Mouse (Mus musculus) midbrain, embryonic 11.5 days (tissue): ENCODE data around the gene Rps17. TPM values are rescaled to one million over a fixed set of nuclear protein-coding genes. Genes with fewer than 3 reads are reported as not detected.

Experiments used
- ATAC-seq: fragments of 200-750 bp; cut with Nextera tagmentation; 2 replicates; pipeline ENCODE4 v1.8.0; 2017; ENCODE audit warnings: moderate TSS enrichment, moderate library complexity; ENCODE audit not compliant: low FRiP score
- DNase-seq: peaks from one replicate; pipeline ENCODE4 v3.0.0; 2015; ENCODE audit warnings: low spot score; ENCODE audit errors: missing footprints
- H3K27ac ChIP-seq: fragments of 300-500 bp; sonication (generic); 2 replicates; pipeline ENCODE4 v1.5.1; 2014; ENCODE audit warnings: low read depth, low read length
- H3K27me3 ChIP-seq: fragments of 300-500 bp; sonication (generic); 2 replicates; pipeline ENCODE4 v1.6.1; 2014; ENCODE audit warnings: mild to moderate bottlenecking, low read length, moderate library complexity, mixed read lengths; ENCODE audit not compliant: control insufficient read depth, insufficient read depth
- H3K36me3 ChIP-seq: fragments of 300-500 bp; sonication (generic); 2 replicates; pipeline ENCODE4 v1.6.1; 2014; ENCODE audit warnings: mild to moderate bottlenecking, low read length, moderate library complexity, mixed read lengths; ENCODE audit not compliant: control insufficient read depth, insufficient read depth
- H3K4me1 ChIP-seq: fragments of 300-500 bp; sonication (generic); 2 replicates; pipeline ENCODE4 v1.6.1; 2014; ENCODE audit warnings: low read length; ENCODE audit not compliant: control insufficient read depth, insufficient read depth
- H3K4me2 ChIP-seq: fragments of 300-500 bp; sonication (generic); 2 replicates; pipeline ENCODE4 v1.6.1; 2014; ENCODE audit warnings: mild to moderate bottlenecking, moderate library complexity
- H3K4me3 ChIP-seq: fragments of 300-500 bp; sonication (generic); 2 replicates; pipeline ENCODE4 v1.5.1; 2014; ENCODE audit warnings: low read depth, low read length
- H3K9ac ChIP-seq: fragments of 300-500 bp; sonication (generic); 2 replicates; pipeline ENCODE4 v1.6.1; 2014; ENCODE audit warnings: low read length
- H3K9me3 ChIP-seq: fragments of 300-500 bp; sonication (generic); 2 replicates; pipeline ENCODE4 v1.6.1; 2016; ENCODE audit warnings: low read length; ENCODE audit not compliant: control insufficient read depth
- WGBS: fragments of 180-500 bp; shearing (Covaris S2); extraction: QIAGEN DNeasy Blood & Tissue Kit; methylation state at CpG from one replicate; pipeline ENCODE4 v1.1.7; 2014; 5-methylcytosine and 5-hydroxymethylcytosine counted together
- polyA plus RNA-seq: library from polyadenylated mRNA; unstranded; fragments of >200 nt; fragmentation: Nextera tagmentation; extraction: Ambion mirVana; gene quantifications from 2 replicates; pipeline ENCODE4 v1.2.1, GENCODE M21; 2014

The Rps17 gene
- polyA plus RNA-seq, 1 experiment from 2014 or later: 1,155 TPM

GRCm38 (mm10) chr7:81337785-81338521, 7.1 kb downstream of the Rps17 start:
- H3K4me3 ChIP-seq: no peak overlapping the region
- no peaks in the 10 kb centered on the region for H3K9me3 ChIP-seq
- H3K4me2 ChIP-seq: no peak overlapping the region
- no peaks in the 10 kb centered on the region for H3K27me3 ChIP-seq
- H3K9ac ChIP-seq: no peak overlapping the region
- ATAC-seq (no peak), DNase-seq (peak; percentile 45)
- 97% methylated on average over 21 of the region's 21 CpGs for WGBS
- H3K36me3 ChIP-seq: peaks cover 16% of the 10 kb centered on the region; the same call in 1 of the 2 replicates
- no peak overlapping the region for H3K27ac ChIP-seq
- H3K4me1 ChIP-seq: peaks cover 14% of the 10 kb centered on the region

GRCm38 (mm10) chr7:81336432-81336786, 8.6 kb downstream of the Rps17 start:
- 32% methylated on average over 8 of the region's 8 CpGs for WGBS
- no peak for ATAC-seq

GRCm38 (mm10) chr7:81335705-81336431, 9.2 kb downstream of the Rps17 start:
- peak; percentile 92 for DNase-seq
- H3K4me3 ChIP-seq: no peak overlapping the region
- H3K36me3 ChIP-seq: peaks cover 15% of the 10 kb centered on the region; the same call in 1 of the 2 replicates
- no peaks in the 10 kb centered on the region for H3K9me3 ChIP-seq
- H3K27me3 ChIP-seq: no peaks in the 10 kb centered on the region
- H3K4me1 ChIP-seq: peaks cover 15% of the 10 kb centered on the region
- peak overlapping the region; percentile 79 for H3K27ac ChIP-seq
- ATAC-seq: peak; percentile 67
- 46% methylated on average over 18 of the region's 18 CpGs for WGBS
- H3K9ac ChIP-seq: peak overlapping the region; percentile 54
- peak overlapping the region; percentile 22; the same call in 1 of the 2 replicates for H3K4me2 ChIP-seq

More at GRCm38 (mm10) chr7:81336432-81336786, 8.6 kb downstream of the Rps17 start:
- H3K9me3 ChIP-seq: no peaks in the 10 kb centered on the region
- H3K4me1 ChIP-seq: peaks cover 13% of the 10 kb centered on the region
- peak overlapping the region; percentile 54; the same call in 1 of the 2 replicates for H3K9ac ChIP-seq
- H3K36me3 ChIP-seq: peaks cover 17% of the 10 kb centered on the region; the same call in 1 of the 2 replicates
- peak; percentile 93 for DNase-seq
- H3K4me3 ChIP-seq: no peak overlapping the region
- H3K4me2 ChIP-seq: peak overlapping the region; percentile 22; the same call in 1 of the 2 replicates
- H3K27ac ChIP-seq: peak overlapping the region; percentile 79; the same call in 1 of the 2 replicates
- no peaks in the 10 kb centered on the region for H3K27me3 ChIP-seq

DNA sequence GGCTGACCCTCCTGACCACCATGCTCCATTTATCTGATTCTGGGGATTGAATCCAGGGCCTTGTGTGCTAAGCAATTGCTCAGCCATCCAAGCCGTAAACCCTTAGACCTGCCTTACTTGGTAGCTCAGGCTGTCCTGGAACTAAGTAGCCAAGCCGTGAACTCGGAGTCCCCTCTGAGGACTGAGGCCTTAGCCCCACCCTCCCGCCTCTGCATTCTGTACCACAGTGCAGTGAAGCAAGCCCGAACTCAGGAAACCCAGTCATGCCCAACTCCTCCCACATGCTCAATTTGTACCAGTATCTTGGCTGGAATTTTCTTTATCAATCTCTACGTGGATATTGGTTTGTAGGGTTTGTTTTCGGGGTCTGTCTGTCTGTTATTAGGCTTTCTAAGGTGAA, 13.2 kb downstream of the Rps17 start:
- 80% methylated on average over 7 of the region's 7 CpGs for WGBS

DNA sequence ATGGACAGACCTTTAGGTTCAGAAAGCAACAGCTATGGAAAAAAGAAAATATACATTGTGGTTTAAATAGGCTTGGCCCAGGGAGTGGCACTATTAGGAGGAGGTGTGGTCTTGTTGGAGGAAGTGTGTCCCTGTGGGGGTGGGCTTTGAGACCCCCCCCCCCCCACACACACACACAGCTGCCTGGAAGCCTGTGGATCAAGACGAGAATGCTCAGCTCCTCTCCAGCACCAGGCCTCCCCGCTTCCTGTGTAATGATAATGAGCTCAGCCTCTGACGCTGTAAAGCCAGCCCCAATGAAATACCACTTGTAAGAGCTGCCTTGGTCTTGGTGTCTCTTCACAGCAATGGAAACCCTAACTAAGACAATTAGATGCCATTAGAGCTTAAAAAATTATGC, 14.3 kb downstream of the Rps17 start:
- DNase-seq: peak; percentile 82
- whole genome bisulfite sequencing: 12% methylated on average over 3 of the region's 3 CpGs
- no peak overlapping the region for H3K9ac ChIP-seq

More for the DNA sequence above, 13.2 kb downstream of the Rps17 start:
- Histone ChIP-seq H3K27me3 (no peaks in the 10 kb centered on the region), H3K9me3 (no peaks in the 10 kb centered on the region), H3K4me2 (no peak overlapping the region), H3K4me1 (peaks cover 17% of the 10 kb centered on the region), H3K27ac (no peak overlapping the region), H3K4me3 (no peak overlapping the region), H3K36me3 (0 out of 2 replicates have a peak, but pooled peaks cover 4% of the 10 kb centered on the region), H3K9ac (no peak overlapping the region)
- ATAC-seq (0 out of 2 replicates have a peak, but pooled peaks have one; percentile 31), DNase-seq (peak; percentile 72)

DNA sequence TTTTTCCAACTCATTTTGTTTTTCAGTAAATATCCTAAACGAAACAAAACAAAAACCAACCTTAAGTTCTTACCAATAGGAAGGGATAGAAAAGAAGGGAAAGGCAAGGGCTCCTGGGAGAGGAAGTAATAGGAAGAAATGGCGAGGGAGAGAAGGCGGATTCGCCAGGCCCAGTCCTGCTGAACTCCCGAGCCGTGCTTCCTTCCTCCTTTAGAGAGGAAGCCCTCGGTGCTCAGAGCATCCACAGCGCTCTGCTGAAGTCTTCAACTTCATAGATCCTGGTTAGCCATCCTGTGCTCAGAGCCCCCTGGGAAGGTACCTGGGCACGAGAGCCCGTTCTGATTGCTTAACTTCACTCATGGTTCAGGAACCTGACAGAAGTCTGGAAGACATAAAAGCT, 17.4 kb downstream of the Rps17 start:
- 0 out of 2 replicates have a peak, but pooled peaks cover 3% of the 10 kb centered on the region for H3K36me3 ChIP-seq
- no peak overlapping the region for H3K4me2 ChIP-seq
- no peak overlapping the region for H3K27ac ChIP-seq
- H3K4me3 ChIP-seq: no peak overlapping the region
- peaks cover 6% of the 10 kb centered on the region; the same call in 1 of the 2 replicates for H3K4me1 ChIP-seq
- no peaks in the 10 kb centered on the region for H3K9me3 ChIP-seq
- 79% methylated on average over 10 of the region's 10 CpGs for whole genome bisulfite sequencing
- DNase-seq (peak; percentile 82), ATAC-seq (no peak)
- no peaks in the 10 kb centered on the region for H3K27me3 ChIP-seq
- no peak overlapping the region for H3K9ac ChIP-seq

More for the DNA sequence above, 14.3 kb downstream of the Rps17 start:
- Histone ChIP-seq H3K9me3 (no peaks in the 10 kb centered on the region), H3K4me3 (no peak overlapping the region), H3K4me2 (no peak overlapping the region), H3K27me3 (no peaks in the 10 kb centered on the region), H3K27ac (peak overlapping the region; percentile 22; the same call in 1 of the 2 replicates), H3K36me3 (0 out of 2 replicates have a peak, but pooled peaks cover 4% of the 10 kb centered on the region), H3K4me1 (peaks cover 12% of the 10 kb centered on the region; the same call in 1 of the 2 replicates)
- peak; percentile 45; the same call in 1 of the 2 replicates for ATAC-seq

GRCm38 (mm10) chr7:81326859-81327258, 18.2 kb downstream of the Rps17 start:
- no peak for ATAC-seq

DNA sequence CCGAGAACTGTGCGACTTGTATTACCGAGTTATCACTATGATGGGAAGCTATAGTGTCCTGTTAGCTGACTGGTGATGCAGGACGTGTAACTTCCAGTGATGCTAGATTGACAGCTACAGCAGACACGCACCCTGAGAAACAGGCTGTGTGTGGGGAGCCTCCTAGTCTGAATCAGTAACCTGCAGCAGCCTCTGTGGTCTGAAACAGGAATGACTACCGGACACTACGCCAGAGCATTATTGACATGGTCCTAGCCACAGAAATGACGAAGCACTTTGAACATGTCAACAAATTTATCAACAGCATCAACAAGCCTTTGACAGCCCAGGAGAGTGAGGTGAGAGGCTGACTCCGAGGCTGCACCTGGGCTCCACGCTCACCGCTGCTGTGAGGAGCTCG, 19.0 kb downstream of the Rps17 start:
- H3K9me3 ChIP-seq: no peaks in the 10 kb centered on the region
- peaks cover 2% of the 10 kb centered on the region; the same call in 1 of the 2 replicates for H3K4me1 ChIP-seq
- DNase-seq (no peak), ATAC-seq (no peak)
- H3K9ac ChIP-seq: no peak overlapping the region
- no peak overlapping the region for H3K27ac ChIP-seq
- H3K4me2 ChIP-seq: no peak overlapping the region
- no peaks in the 10 kb centered on the region for H3K27me3 ChIP-seq
- H3K4me3 ChIP-seq: no peak overlapping the region
- no peaks in the 10 kb centered on the region for H3K36me3 ChIP-seq
- 91% methylated on average over 12 of the region's 12 CpGs for WGBS

More at GRCm38 (mm10) chr7:81326859-81327258, 18.2 kb downstream of the Rps17 start:
- 83% methylated on average over 6 of the region's 6 CpGs for WGBS
- H3K9ac ChIP-seq: no peak overlapping the region
- H3K9me3 ChIP-seq: no peaks in the 10 kb centered on the region
- no peak overlapping the region for H3K27ac ChIP-seq
- no peak overlapping the region for H3K4me3 ChIP-seq
- H3K27me3 ChIP-seq: no peaks in the 10 kb centered on the region
- no peak overlapping the region for H3K4me2 ChIP-seq
- no peak for DNase-seq
- peaks cover 6% of the 10 kb centered on the region; the same call in 1 of the 2 replicates for H3K4me1 ChIP-seq
- no peaks in the 10 kb centered on the region for H3K36me3 ChIP-seq
